Mouse (Mus musculus) kidney, embryonic 14.5 days (tissue): Measurements from ENCODE around the gene Trim65. TPM values are rescaled to one million over a fixed set of nuclear protein-coding genes. Genes with fewer than 3 reads are reported as not detected.

Experiments used
- ATAC-seq: fragments of 200-750 bp; cut with Nextera tagmentation; 2 replicates; pipeline ENCODE4 v1.8.0; 2017; ENCODE audit warnings: moderate number of reproducible peaks, mild to moderate bottlenecking, moderate TSS enrichment, moderate library complexity; ENCODE audit not compliant: low FRiP score, low TSS enrichment
- H3K27ac ChIP-seq: fragments of 300-500 bp; sonication (generic); 2 replicates; pipeline ENCODE4 v1.5.1; 2014; ENCODE audit warnings: low read depth, mild to moderate bottlenecking, low read length, moderate library complexity, mixed read lengths
- H3K27me3 ChIP-seq: fragments of 300-500 bp; sonication (generic); 2 replicates; pipeline ENCODE4 v1.6.1; 2014; ENCODE audit warnings: mild to moderate bottlenecking, low read length; ENCODE audit not compliant: control insufficient read depth, insufficient read depth
- H3K36me3 ChIP-seq: fragments of 300-500 bp; sonication (generic); 2 replicates; pipeline ENCODE4 v1.6.1; 2014; ENCODE audit warnings: low read length, mixed read lengths; ENCODE audit not compliant: control insufficient read depth, insufficient read depth
- H3K4me1 ChIP-seq: fragments of 300-500 bp; sonication (generic); 2 replicates; pipeline ENCODE4 v1.6.1; 2014; ENCODE audit warnings: low read length, mixed read lengths; ENCODE audit not compliant: control insufficient read depth, insufficient read depth
- H3K4me2 ChIP-seq: fragments of 300-500 bp; sonication (generic); replicated peaks from 2 replicates; pipeline ENCODE4 v1.6.1; 2014; ENCODE audit warnings: low read depth, mild to moderate bottlenecking, low read length
- H3K4me3 ChIP-seq: fragments of 300-500 bp; sonication (generic); 2 replicates; pipeline ENCODE4 v1.5.1; 2014; ENCODE audit warnings: mild to moderate bottlenecking, low read length
- H3K9ac ChIP-seq: fragments of 300-500 bp; sonication (generic); 2 replicates; pipeline ENCODE4 v1.6.1; 2014; ENCODE audit warnings: low read depth, mild to moderate bottlenecking, low read length, moderate library complexity
- H3K9me3 ChIP-seq: fragments of 300-500 bp; sonication (generic); 2 replicates; pipeline ENCODE4 v1.6.1; 2016; ENCODE audit warnings: low read length; ENCODE audit not compliant: control insufficient read depth
- WGBS: fragments of 180-500 bp; shearing (Covaris S2); extraction: QIAGEN DNeasy Blood & Tissue Kit; methylation state at CpG from one replicate; pipeline ENCODE4 v1.1.7; 2014; 5-methylcytosine and 5-hydroxymethylcytosine counted together
- polyA plus RNA-seq: library from polyadenylated mRNA; unstranded; fragments of >200 nt; fragmentation: Nextera tagmentation; extraction: Ambion mirVana; gene quantifications from 2 replicates; pipeline ENCODE4 v1.2.1, GENCODE M21; 2014

Gene Trim65
- polyA plus RNA-seq, 1 experiment from 2014 or later, result 4.1 TPM

DNA sequence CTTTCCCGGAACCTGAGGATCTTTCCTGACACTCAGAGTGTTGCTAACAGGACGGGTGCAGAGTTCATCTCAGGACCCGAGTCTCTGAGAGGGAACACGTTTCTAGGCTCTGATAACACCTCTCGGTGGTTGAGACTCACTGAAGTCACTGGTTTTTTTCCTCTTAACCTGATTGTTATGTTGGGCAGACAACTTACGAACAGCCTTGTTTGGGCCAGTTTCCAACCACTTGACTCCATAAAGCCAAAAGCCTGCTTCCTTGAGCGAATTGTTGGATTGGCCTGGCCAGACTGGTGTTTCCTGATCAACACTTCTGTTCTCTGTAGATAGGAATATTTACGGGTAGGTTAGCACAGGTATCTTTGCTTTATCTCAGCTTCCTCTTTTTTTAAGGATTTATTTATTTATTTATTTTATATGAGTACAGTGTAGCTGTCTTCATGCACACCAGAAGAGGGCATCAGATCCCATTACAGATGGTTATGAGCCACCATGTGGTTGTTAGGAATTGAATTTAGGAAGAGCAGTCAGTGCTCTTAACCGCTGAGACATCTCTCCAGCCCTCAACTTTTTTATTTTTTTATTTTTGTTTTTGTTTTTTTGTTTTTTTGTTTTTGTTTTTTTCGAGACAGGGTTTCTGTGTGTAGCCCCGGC is 42.1 kb downstream of the Trim65 start:
- no peak overlapping the region for H3K27ac ChIP-seq
- H3K4me1 ChIP-seq, result peaks cover 16% of the 10 kb centered on the region
- no peak overlapping the region for H3K9ac ChIP-seq
- H3K4me3 ChIP-seq, result no peak overlapping the region
- H3K9me3 ChIP-seq, result no peaks in the 10 kb centered on the region
- peaks cover 4% of the 10 kb centered on the region; the same call in 1 of the 2 replicates for H3K36me3 ChIP-seq
- no peak overlapping the region for H3K4me2 ChIP-seq
- H3K27me3 ChIP-seq, result no peaks in the 10 kb centered on the region
- ATAC-seq, result no peak
- 84% methylated on average over 11 of the region's 11 CpGs for WGBS

DNA sequence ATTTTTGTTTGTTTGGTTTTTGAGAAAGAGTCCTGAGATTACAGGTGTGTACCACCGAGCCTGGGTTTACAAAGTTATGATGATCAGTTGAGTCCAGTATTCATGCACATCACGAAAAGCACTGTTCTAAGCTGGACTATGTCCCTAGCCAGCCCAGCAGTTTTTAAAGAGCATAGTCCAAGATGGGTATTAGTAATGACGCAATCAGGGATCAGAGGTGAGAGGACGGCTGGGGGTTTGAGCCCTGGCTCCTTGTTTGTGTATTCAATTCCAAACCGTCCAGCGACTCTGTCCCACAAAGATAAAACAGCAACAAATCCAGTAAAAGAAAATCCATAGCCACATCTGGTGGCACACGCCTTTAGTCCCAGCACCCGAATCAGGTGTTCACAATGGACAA is 42.7 kb downstream of the Trim65 start:
- H3K9me3 ChIP-seq, result no peaks in the 10 kb centered on the region
- 91% methylated on average over 8 of the region's 8 CpGs for WGBS
- ATAC-seq, result no peak
- H3K36me3 ChIP-seq, result peaks cover 10% of the 10 kb centered on the region
- H3K4me3 ChIP-seq, result no peak overlapping the region
- H3K9ac ChIP-seq, result no peak overlapping the region
- no peak overlapping the region for H3K27ac ChIP-seq
- H3K4me1 ChIP-seq, result peaks cover 12% of the 10 kb centered on the region
- H3K4me2 ChIP-seq, result peak overlapping the region; percentile 54; the same call in 1 of the 2 replicates
- H3K27me3 ChIP-seq, result no peaks in the 10 kb centered on the region

DNA sequence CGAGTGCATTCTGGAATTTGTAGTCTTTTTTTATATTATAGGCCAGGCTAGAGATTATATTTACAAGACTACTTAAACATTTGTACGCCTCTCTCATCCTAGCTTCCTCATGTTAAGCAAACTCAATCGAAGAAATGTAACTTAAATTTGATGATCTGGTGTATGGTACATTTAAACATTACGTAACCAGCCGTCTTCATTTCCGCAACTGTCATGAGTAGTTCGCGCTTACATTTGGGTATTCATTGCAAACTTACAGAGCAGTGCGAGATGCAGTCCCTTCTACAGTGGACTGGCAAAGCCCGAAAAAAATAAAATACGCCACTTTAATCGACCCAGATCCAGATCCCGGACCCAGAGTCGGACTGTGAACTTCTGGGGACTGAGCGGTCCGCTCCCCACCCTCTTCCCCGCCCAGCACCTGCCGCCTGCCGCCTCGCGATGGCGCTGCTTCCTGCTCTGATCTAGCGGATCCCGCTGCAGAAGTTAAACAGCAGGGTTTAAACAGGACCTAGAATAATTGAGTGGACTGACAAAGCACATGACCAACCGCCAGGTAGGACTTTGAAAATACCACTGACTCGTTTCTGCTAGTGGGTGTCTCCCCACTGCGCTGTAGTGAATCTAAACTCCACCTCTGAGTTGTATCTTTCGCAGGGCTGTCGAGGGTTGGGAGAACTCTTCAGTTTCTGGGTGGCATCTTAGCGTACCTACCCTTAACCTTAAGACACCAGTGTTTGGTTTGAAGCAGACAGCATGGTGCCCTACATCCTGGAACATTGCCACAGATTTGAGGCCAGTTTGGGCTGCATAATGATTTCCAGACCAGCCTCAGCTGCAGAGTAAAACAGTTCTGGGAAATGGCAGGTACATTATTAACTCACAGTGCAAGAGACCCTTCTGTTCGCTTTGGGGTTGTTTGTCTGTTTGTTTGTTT is 43.5 kb downstream of the Trim65 start:
- 4% methylated on average over 31 of the region's 31 CpGs for WGBS

DNA sequence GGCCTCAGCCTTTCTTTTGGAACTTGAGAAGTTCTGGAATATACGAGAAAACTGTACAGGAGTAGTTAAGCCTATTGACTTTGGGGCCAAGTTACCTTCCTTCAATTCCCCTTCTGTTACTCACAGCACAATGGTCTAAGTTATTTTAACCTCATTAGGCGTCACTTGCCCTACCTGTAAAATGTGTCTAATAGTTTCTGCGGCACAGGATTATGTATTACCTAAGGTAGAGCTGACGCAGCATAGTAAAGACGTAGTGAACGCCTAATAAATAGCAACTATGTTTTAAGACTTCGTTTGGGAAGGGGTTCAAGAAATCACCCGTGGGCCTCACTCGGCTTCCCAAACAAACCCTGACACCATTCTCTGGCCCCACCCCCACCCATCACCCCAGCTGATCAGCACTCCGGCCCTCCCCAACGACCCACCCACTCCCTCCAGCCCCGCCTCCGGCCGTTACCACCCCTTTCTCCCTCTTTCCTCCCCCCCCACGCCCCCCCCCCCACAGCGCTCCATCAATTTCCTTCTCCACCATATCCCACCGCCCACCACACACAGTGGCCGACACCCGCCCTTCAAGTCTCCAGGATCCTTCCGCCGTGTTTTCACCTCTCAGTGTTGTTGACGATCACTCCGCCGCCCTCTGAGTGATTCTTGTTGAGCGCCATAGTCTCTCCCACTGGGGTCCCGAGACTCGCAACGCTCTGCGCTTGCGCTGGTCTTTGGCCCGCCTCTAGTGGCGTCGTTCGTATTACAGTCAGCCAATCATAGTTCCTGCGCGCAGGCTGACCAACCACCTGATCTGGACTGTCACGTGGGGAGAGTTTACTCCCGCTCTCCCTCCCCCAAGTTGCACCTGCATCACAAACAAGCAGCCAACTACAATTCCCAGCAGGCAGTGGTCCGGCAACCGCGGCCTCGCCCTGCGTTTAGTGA is 44.4 kb downstream of the Trim65 start, which contains the start of gene Wbp2:
TSS of gene Wbp2 (minus strand) at position 738 of the 936 bp plus-strand sequence.
- H3K4me3 ChIP-seq, result peak within 1 kb of the TSS; percentile 50
- peaks cover 12% of the 10 kb centered on the region for H3K4me1 ChIP-seq
- peak within 1 kb of the TSS; percentile 76 for H3K27ac ChIP-seq
- no peaks in the 10 kb centered on the region for H3K27me3 ChIP-seq
- no peaks in the 10 kb centered on the region for H3K9me3 ChIP-seq
- WGBS, result 3% methylated on average over 40 of the region's 43 CpGs
- peak within 1 kb of the TSS; percentile 50 for H3K9ac ChIP-seq
- H3K4me2 ChIP-seq, result peak within 1 kb of the TSS; percentile 61
- peaks cover 24% of the 10 kb centered on the region for H3K36me3 ChIP-seq
- ATAC-seq, result peak; percentile 97

More for the DNA sequence above, 43.5 kb downstream of the Trim65 start:
- Histone ChIP-seq H3K27me3 (no peaks in the 10 kb centered on the region), H3K4me2 (peak overlapping the region; percentile 54), H3K4me3 (peak overlapping the region; percentile 50), H3K9ac (peak overlapping the region; percentile 50; the same call in 1 of the 2 replicates), H3K27ac (peak overlapping the region; percentile 76), H3K4me1 (peaks cover 12% of the 10 kb centered on the region), H3K36me3 (peaks cover 16% of the 10 kb centered on the region), H3K9me3 (no peaks in the 10 kb centered on the region)
- ATAC-seq, result peak; percentile 69

DNA sequence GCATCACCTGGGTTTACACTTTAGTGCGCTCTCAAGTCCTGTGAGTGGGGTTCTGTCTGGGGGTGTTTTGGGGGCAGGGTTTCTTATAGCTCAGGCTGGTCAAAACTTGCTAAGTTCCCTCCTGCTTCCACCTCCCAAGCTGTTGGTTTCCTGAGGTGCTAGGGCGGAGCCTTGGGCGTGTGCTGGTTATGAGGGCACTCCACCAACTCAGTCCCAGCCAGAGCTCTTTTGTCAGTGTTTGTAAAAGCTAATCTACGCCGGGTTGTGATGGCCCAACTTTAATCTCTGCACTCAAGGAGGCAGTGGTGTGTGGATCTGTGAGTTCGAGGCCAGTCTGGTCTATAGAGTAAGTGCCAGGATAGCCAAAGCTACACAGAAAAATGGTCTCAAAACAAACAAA is 46.8 kb downstream of the Trim65 start:
- no peak overlapping the region for H3K9ac ChIP-seq
- H3K9me3 ChIP-seq, result no peaks in the 10 kb centered on the region
- no peaks in the 10 kb centered on the region for H3K27me3 ChIP-seq
- 92% methylated on average over 6 of the region's 6 CpGs for WGBS
- no peak overlapping the region for H3K4me3 ChIP-seq
- no peak overlapping the region for H3K27ac ChIP-seq
- no peak for ATAC-seq
- H3K4me2 ChIP-seq, result no peak overlapping the region
- H3K36me3 ChIP-seq, result peaks cover 48% of the 10 kb centered on the region
- H3K4me1 ChIP-seq, result peaks cover 13% of the 10 kb centered on the region

DNA sequence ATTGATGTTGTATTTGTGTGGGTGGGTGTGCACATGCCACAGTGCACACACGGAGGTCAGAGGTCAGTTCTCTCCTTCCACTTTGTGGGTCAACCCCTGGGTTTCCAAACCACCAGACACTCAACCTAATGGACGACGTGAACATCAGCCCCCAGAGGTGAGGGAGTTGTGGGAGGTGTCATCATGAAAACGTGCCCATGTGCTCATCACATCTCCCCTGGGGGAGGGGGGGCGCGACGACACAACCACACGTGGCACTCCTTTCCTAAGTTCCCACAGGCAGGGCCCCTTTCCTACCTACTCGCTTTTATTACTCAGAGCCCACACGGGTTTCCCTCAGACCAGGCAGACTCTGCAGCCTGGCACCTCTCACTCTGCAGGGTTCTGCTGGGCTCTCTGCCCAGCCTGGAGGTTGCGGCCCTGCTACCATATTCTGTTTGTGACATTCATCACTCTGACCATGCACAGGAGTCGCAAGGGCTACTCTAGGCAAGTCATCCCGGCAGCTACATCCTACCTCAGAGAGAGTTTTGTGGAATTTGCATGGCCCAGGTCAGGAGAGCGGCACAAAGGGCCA is 47.7 kb downstream of the Trim65 start:
- Histone ChIP-seq H3K27ac (no peak overlapping the region), H3K36me3 (peaks cover 53% of the 10 kb centered on the region), H3K9me3 (no peaks in the 10 kb centered on the region), H3K4me3 (no peak overlapping the region), H3K4me1 (peaks cover 20% of the 10 kb centered on the region), H3K9ac (no peak overlapping the region), H3K27me3 (no peaks in the 10 kb centered on the region), H3K4me2 (no peak overlapping the region)
- ATAC-seq, result no peak
- WGBS, result 88% methylated on average over 14 of the region's 14 CpGs

DNA sequence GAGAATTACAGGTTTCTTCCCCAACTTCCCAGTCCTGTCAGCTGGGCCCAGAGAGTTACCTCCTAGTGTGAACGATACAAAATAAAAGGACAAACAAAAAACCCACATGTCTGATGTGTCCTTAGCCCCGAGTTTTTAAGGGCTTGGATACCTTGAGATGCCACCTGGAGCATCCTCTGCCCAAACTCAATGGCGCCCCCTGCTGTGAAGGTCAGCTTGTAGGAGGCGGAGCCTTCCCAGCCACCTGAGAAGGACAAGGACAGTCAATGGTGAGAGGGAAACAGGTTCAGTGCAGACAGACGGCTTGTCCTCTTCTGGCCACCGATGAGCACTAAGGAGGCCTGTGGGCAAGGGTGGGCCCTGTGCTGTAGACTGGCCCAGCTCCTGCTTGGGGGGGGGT is 49.8 kb downstream of the Trim65 start:
- H3K36me3 ChIP-seq, result peaks cover 53% of the 10 kb centered on the region
- H3K27me3 ChIP-seq, result no peaks in the 10 kb centered on the region
- no peak overlapping the region for H3K4me3 ChIP-seq
- H3K4me2 ChIP-seq, result no peak overlapping the region
- ATAC-seq, result no peak
- H3K4me1 ChIP-seq, result peaks cover 16% of the 10 kb centered on the region
- no peak overlapping the region for H3K27ac ChIP-seq
- WGBS, result 69% methylated on average over 6 of the region's 6 CpGs
- H3K9ac ChIP-seq, result no peak overlapping the region
- no peaks in the 10 kb centered on the region for H3K9me3 ChIP-seq

DNA sequence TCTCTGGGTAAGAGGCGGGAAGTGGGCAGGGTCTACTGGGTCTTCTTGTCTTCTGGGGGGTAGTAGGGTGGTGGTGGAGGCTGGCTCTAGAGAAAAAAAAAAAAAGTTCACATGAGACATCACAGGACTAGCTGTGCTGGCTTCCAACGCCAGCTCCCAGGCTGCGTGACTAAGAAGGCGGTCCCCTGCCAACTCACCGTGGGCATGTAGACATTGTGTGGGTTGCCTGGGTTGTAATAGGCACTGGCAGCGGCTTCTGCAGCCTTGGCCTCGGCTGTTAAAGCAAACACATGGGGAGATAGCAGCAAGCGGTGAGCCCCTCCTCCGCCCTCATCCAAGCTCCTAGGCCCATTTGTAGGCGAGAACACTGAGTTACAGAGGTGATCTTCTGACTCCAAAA is 51.4 kb downstream of the Trim65 start:
- 0 out of 2 replicates have a peak overlapping the region, but pooled peaks have one; percentile 31 for H3K9ac ChIP-seq
- H3K27me3 ChIP-seq, result no peaks in the 10 kb centered on the region
- no peak for ATAC-seq
- 91% methylated on average over 10 of the region's 10 CpGs for WGBS
- H3K27ac ChIP-seq, result no peak overlapping the region
- no peak overlapping the region for H3K4me2 ChIP-seq
- H3K4me3 ChIP-seq, result no peak overlapping the region
- H3K4me1 ChIP-seq, result peaks cover 10% of the 10 kb centered on the region
- no peaks in the 10 kb centered on the region for H3K9me3 ChIP-seq
- peaks cover 53% of the 10 kb centered on the region for H3K36me3 ChIP-seq
